9 mouse cellular contexts compared by ENCODE assay signal in the genomic region with DNA sequence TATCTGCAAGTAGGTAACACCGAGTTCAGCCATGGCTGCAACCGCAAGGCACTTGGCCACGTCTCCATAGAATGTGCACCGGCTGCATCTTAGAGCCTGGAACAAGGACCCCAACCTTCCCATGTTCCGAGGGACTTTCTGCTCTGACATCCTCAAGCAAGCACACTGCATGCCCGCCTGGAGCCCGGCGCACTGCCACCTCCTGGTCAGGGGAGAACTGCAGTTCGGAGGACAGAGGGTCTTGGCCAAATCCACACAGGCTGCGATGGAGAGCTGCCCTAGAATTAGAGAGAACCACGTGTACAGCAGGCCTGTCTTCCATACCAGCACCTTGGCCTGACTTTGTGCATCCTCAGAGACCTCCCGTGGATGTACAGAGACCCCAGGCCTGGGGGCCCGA. TPM values are rescaled to one million over a fixed set of nuclear protein-coding genes. Genes with fewer than 3 reads are reported as not detected.
DNase-seq lines count a peak whose midpoint lies in the region; ATAC-seq lines count a peak whose summit lies in the region.
"Had no signal": no experiment of that assay in that cellular context is flagged by ENCODE, and none has a peak within 500 bp of the region (broad histone marks: within the 10 kb centered on the region; RNA-seq: fewer than 3 reads in every experiment).

No protein-coding gene starts in this region.

- H3K4me3 ChIP-seq in liver, embryonic 11.5 days (ENCODE audit: low read depth, low read length) = no peak overlapping the region
- no peak overlapping the region for H3K4me3 ChIP-seq in hindbrain, embryonic 14.5 days (replicated peaks; ENCODE audit: low read length)
- H3K4me3 ChIP-seq in midbrain, embryonic 11.5 days (ENCODE audit: low read depth, low read length) = no peak overlapping the region
- H3K4me3 ChIP-seq: liver, embryonic 13.5 days had no signal

- H3K27me3 ChIP-seq in liver, embryonic 11.5 days (replicated peaks; ENCODE audit: control insufficient read depth, insufficient read depth, low read length) = no peaks in the 10 kb centered on the region
- H3K27me3 ChIP-seq in hindbrain, embryonic 14.5 days (ENCODE audit: control insufficient read depth, insufficient read depth, low read length) = no peaks in the 10 kb centered on the region
- H3K27me3 ChIP-seq in midbrain, embryonic 11.5 days (ENCODE audit: control insufficient read depth, insufficient read depth, low read length) = no peaks in the 10 kb centered on the region
- H3K27me3 ChIP-seq: liver, embryonic 13.5 days had no signal

- H3K9me3 ChIP-seq in liver, embryonic 11.5 days (ENCODE audit: control insufficient read depth, low read length) = no peaks in the 10 kb centered on the region
- no peaks in the 10 kb centered on the region for H3K9me3 ChIP-seq in hindbrain, embryonic 14.5 days (ENCODE audit: control insufficient read depth, low read length)
- no peaks in the 10 kb centered on the region for H3K9me3 ChIP-seq in midbrain, embryonic 11.5 days (ENCODE audit: control insufficient read depth, low read length)
- H3K9me3 ChIP-seq: liver, embryonic 13.5 days had no signal

- no peaks in the 10 kb centered on the region for H3K4me1 ChIP-seq in liver, embryonic 11.5 days (replicated peaks; ENCODE audit: control insufficient read depth, insufficient read depth, low read length)
- no peaks in the 10 kb centered on the region for H3K4me1 ChIP-seq in hindbrain, embryonic 14.5 days (replicated peaks; ENCODE audit: control insufficient read depth, insufficient read depth, low read length)
- H3K4me1 ChIP-seq in midbrain, embryonic 11.5 days (ENCODE audit: control insufficient read depth, insufficient read depth, low read length) = no peaks in the 10 kb centered on the region
- H3K4me1 ChIP-seq: liver, embryonic 13.5 days had no signal

- WGBS in liver, embryonic 11.5 days = 37% methylated on average over 13 of the region's 13 CpGs
- WGBS in hindbrain, embryonic 14.5 days = 42% methylated on average over 13 of the region's 13 CpGs
- WGBS in midbrain, embryonic 11.5 days = 36% methylated on average over 13 of the region's 13 CpGs

- H3K9ac ChIP-seq in liver, embryonic 11.5 days (ENCODE audit: low read depth, low read length) = no peak overlapping the region
- no peak overlapping the region for H3K9ac ChIP-seq in hindbrain, embryonic 14.5 days
- no peak overlapping the region for H3K9ac ChIP-seq in midbrain, embryonic 11.5 days (ENCODE audit: low read length)
- H3K9ac ChIP-seq: liver, embryonic 13.5 days had no signal

- ATAC-seq in liver, embryonic 11.5 days (replicated peaks; ENCODE audit: low FRiP score) = no peak; the same call in 1 of the 2 replicates
- ATAC-seq in common myeloid progenitor, adult 5-6 weeks (replicated peaks; ENCODE audit: low read depth, poor library complexity, severe bottlenecking) = peak; percentile 78
- ATAC-seq in hindbrain, embryonic 14.5 days (ENCODE audit: low FRiP score) = peak; percentile 21; the same call in 1 of the 2 replicates
- peak; percentile 59 for ATAC-seq in midbrain, embryonic 11.5 days (ENCODE audit: low FRiP score)

- no peak overlapping the region for H3K27ac ChIP-seq in liver, embryonic 11.5 days (ENCODE audit: low read depth, low read length)
- H3K27ac ChIP-seq in hindbrain, embryonic 14.5 days = no peak overlapping the region
- no peak overlapping the region for H3K27ac ChIP-seq in midbrain, embryonic 11.5 days (ENCODE audit: low read depth, low read length)
- H3K27ac ChIP-seq: liver, embryonic 13.5 days had no signal

- H3K4me2 ChIP-seq in liver, embryonic 11.5 days = no peak overlapping the region
- H3K4me2 ChIP-seq in hindbrain, embryonic 14.5 days (replicated peaks) = no peak overlapping the region
- H3K4me2 ChIP-seq in midbrain, embryonic 11.5 days = no peak overlapping the region
- H3K4me2 ChIP-seq: liver, embryonic 13.5 days had no signal

- H3K36me3 ChIP-seq in liver, embryonic 11.5 days (ENCODE audit: control insufficient read depth, insufficient read depth, low read length) = no peaks in the 10 kb centered on the region
- H3K36me3 ChIP-seq in hindbrain, embryonic 14.5 days (replicated peaks; ENCODE audit: control insufficient read depth, insufficient read depth) = no peaks in the 10 kb centered on the region
- H3K36me3 ChIP-seq in midbrain, embryonic 11.5 days (ENCODE audit: control insufficient read depth, insufficient read depth, low read length) = no peaks in the 10 kb centered on the region
- H3K36me3 ChIP-seq: liver, embryonic 13.5 days had no signal

- peak; percentile 25 to 56 for DNase-seq in cerebellum, postnatal 25 days
- DNase-seq in cerebellum, adult 9-11 months = no peak
- DNase-seq in liver = peak; percentile 31
- no peak for DNase-seq in liver, embryonic 11.5 days (ENCODE audit: low spot score)
- peak; percentile 65 for DNase-seq in hindbrain, embryonic 14.5 days (ENCODE audit: low spot score)
- peak; percentile 91 for DNase-seq in midbrain, embryonic 11.5 days (ENCODE audit: low spot score, missing footprints)
- peak; percentile 66 for DNase-seq in thymus, postnatal 25 days
- DNase-seq: liver, embryonic 13.5 days had no signal

RNA-seq across cellular contexts. Expression of gene Il12a, which starts 29.8 kb away (rescaled TPM):
- 4.2 and 4.7 TPM in 2 replicates for polyA plus RNA-seq in liver, embryonic 11.5 days (2014; fragmentation: Nextera tagmentation; extraction: Ambion mirVana)
- total RNA-seq in common myeloid progenitor, adult 5-6 weeks (2017) = 55.4 and 71.9 TPM in 2 replicates
- not detected in 2 replicates for polyA plus RNA-seq in hindbrain, embryonic 14.5 days (2014; fragmentation: Nextera tagmentation; extraction: Ambion mirVana)
- 0.14 TPM in 1 of 2 replicates, not detected in the other for polyA plus RNA-seq in midbrain, embryonic 11.5 days (2014; fragmentation: Nextera tagmentation; extraction: Ambion mirVana)

Comparison
In these comparisons a context has a peak if more than half of its experiments do, and no peak if none do; other contexts are left out.
1. DNase-seq: peak in cerebellum, postnatal 25 days (2 of 2), liver (single experiment), hindbrain, embryonic 14.5 days (single experiment), midbrain, embryonic 11.5 days (single experiment) and thymus, postnatal 25 days (single experiment); none in cerebellum, adult 9-11 months (single experiment) and liver, embryonic 11.5 days (single experiment).